Mouse (Mus musculus): ENCODE measurements around the gene Cdkn2aip. TPM values are rescaled to one million over a fixed set of nuclear protein-coding genes. Genes with fewer than 3 reads are reported as not detected.

The Cdkn2aip gene
- polyA plus RNA-seq, 1 experiment from 2014 or later = 26.1 TPM

Other genes with a start within 250 kb of the Cdkn2aip start
- gene Trappc11, start 180.5 kb downstream of the Cdkn2aip start, polyA plus RNA-seq (2015; fragmentation: Nextera tagmentation; extraction: Ambion mirVana) = 28.2 and 30.5 TPM in 2 replicates
- gene Rwdd4a, start 180.3 kb downstream of the Cdkn2aip start, polyA plus RNA-seq (2015; fragmentation: Nextera tagmentation; extraction: Ambion mirVana) = 31.3 and 35.1 TPM in 2 replicates
- 10.9 and 11.8 TPM in 2 replicates for gene Ing2, start 38.4 kb downstream of the Cdkn2aip start, polyA plus RNA-seq (2015; fragmentation: Nextera tagmentation; extraction: Ambion mirVana)
- not detected in 2 replicates for gene Cldn24, start 108.2 kb upstream of the Cdkn2aip start, polyA plus RNA-seq (2015; fragmentation: Nextera tagmentation; extraction: Ambion mirVana)
- not detected in 2 replicates for gene Cldn22, start 110.5 kb upstream of the Cdkn2aip start, polyA plus RNA-seq (2015; fragmentation: Nextera tagmentation; extraction: Ambion mirVana)